Mouse (Mus musculus): ENCODE measurements around the gene 3110040M04Rik. TPM values are rescaled to one million over a fixed set of nuclear protein-coding genes. Genes with fewer than 3 reads are reported as not detected.
A peak's percentile ranks its signal among the peaks of the same experiment; 100 is the strongest.
"Not testable (repeated sequence)": the region's sequence is repeated elsewhere in the genome, so short reads cannot be mapped to it uniquely, and the experiment has no call there.

3110040M04Rik gene
- polyA plus RNA-seq, 1 experiment from 2014 or later: not detected

- Histone ChIP-seq H3K27me3 (ENCODE audit: control insufficient read depth, insufficient read depth, low read length) (no peaks in the 10 kb centered on the region), H3K4me1 (replicated peaks; ENCODE audit: control insufficient read depth, insufficient read depth, low read length) (no peaks in the 10 kb centered on the region), H3K4me3 (replicated peaks; ENCODE audit: low read length) (no peak overlapping the region), H3K9ac (no peak overlapping the region), H3K9me3 (ENCODE audit: control insufficient read depth, low read length) (no peaks in the 10 kb centered on the region), H3K27ac (no peak overlapping the region), H3K4me2 (replicated peaks) (no peak overlapping the region), H3K36me3 (replicated peaks; ENCODE audit: control insufficient read depth, insufficient read depth) (no peaks in the 10 kb centered on the region)
- ATAC-seq (ENCODE audit: low FRiP score) (no peak), DNase-seq (ENCODE audit: low spot score) (no peak)
- WGBS: 65% methylated on average over 3 of the region's 3 CpGs
These were observed 35.3 kb upstream of the 3110040M04Rik start for GRCm38 (mm10) chr1:151168637-151169036.

GRCm38 (mm10) chr1:151171572-151172461, 32.1 kb upstream of the 3110040M04Rik start:
- no peak for ATAC-seq (ENCODE audit: low FRiP score)
- H3K27ac ChIP-seq: no peak overlapping the region
- H3K9me3 ChIP-seq (ENCODE audit: control insufficient read depth, low read length): no peaks in the 10 kb centered on the region
- no peaks in the 10 kb centered on the region for H3K36me3 ChIP-seq (replicated peaks; ENCODE audit: control insufficient read depth, insufficient read depth)
- no peak overlapping the region for H3K9ac ChIP-seq
- H3K4me1 ChIP-seq (replicated peaks; ENCODE audit: control insufficient read depth, insufficient read depth, low read length): no peaks in the 10 kb centered on the region
- WGBS: 74% methylated on average over 2 of the region's 2 CpGs
- H3K27me3 ChIP-seq (ENCODE audit: control insufficient read depth, insufficient read depth, low read length): no peaks in the 10 kb centered on the region
- H3K4me2 ChIP-seq (replicated peaks): no peak overlapping the region
- H3K4me3 ChIP-seq (replicated peaks; ENCODE audit: low read length): no peak overlapping the region
- DNase-seq (ENCODE audit: low spot score): no peak

GRCm38 (mm10) chr1:151177030-151177936, 26.6 kb upstream of the 3110040M04Rik start:
- Histone ChIP-seq H3K36me3 (replicated peaks; ENCODE audit: control insufficient read depth, insufficient read depth) (no peaks in the 10 kb centered on the region), H3K27ac (no peak overlapping the region), H3K4me2 (replicated peaks) (peak overlapping the region; percentile 44), H3K9ac (no peak overlapping the region), H3K4me1 (replicated peaks; ENCODE audit: control insufficient read depth, insufficient read depth, low read length) (0 out of 2 replicates have a peak, but pooled peaks cover 8% of the 10 kb centered on the region), H3K27me3 (ENCODE audit: control insufficient read depth, insufficient read depth, low read length) (no peaks in the 10 kb centered on the region), H3K4me3 (replicated peaks; ENCODE audit: low read length) (peak overlapping the region; percentile 21), H3K9me3 (ENCODE audit: control insufficient read depth, low read length) (no peaks in the 10 kb centered on the region)
- WGBS: 4% methylated on average over 10 of the region's 10 CpGs
- DNase-seq (ENCODE audit: low spot score) (no peak), ATAC-seq (ENCODE audit: low FRiP score) (peak; percentile 69; the same call in 1 of the 2 replicates)

- no peaks in the 10 kb centered on the region for H3K36me3 ChIP-seq (replicated peaks; ENCODE audit: control insufficient read depth, insufficient read depth)
- peak overlapping the region; percentile 44 for H3K4me2 ChIP-seq (replicated peaks)
- 8% methylated on average over 4 of the region's 4 CpGs for WGBS
- no peak for DNase-seq (ENCODE audit: low spot score)
- no peak overlapping the region for H3K9ac ChIP-seq
- H3K27ac ChIP-seq: no peak overlapping the region
- H3K9me3 ChIP-seq (ENCODE audit: control insufficient read depth, low read length): no peaks in the 10 kb centered on the region
- H3K4me1 ChIP-seq (replicated peaks; ENCODE audit: control insufficient read depth, insufficient read depth, low read length): 0 out of 2 replicates have a peak, but pooled peaks cover 8% of the 10 kb centered on the region
- ATAC-seq (ENCODE audit: low FRiP score): no peak
- no peaks in the 10 kb centered on the region for H3K27me3 ChIP-seq (ENCODE audit: control insufficient read depth, insufficient read depth, low read length)
- peak overlapping the region; percentile 21 for H3K4me3 ChIP-seq (replicated peaks; ENCODE audit: low read length)
These were observed 26.0 kb upstream of the 3110040M04Rik start for GRCm38 (mm10) chr1:151177937-151178271.

- Histone ChIP-seq H3K4me1 (replicated peaks; ENCODE audit: control insufficient read depth, insufficient read depth, low read length) (0 out of 2 replicates have a peak, but pooled peaks cover 8% of the 10 kb centered on the region), H3K36me3 (replicated peaks; ENCODE audit: control insufficient read depth, insufficient read depth) (no peaks in the 10 kb centered on the region), H3K9ac (no peak overlapping the region), H3K4me3 (replicated peaks; ENCODE audit: low read length) (no peak overlapping the region), H3K27me3 (ENCODE audit: control insufficient read depth, insufficient read depth, low read length) (no peaks in the 10 kb centered on the region), H3K4me2 (replicated peaks) (no peak overlapping the region), H3K9me3 (ENCODE audit: control insufficient read depth, low read length) (no peaks in the 10 kb centered on the region), H3K27ac (no peak overlapping the region)
- no peak for DNase-seq (ENCODE audit: low spot score)
- peak; percentile 51; the same call in 1 of the 2 replicates for ATAC-seq (ENCODE audit: low FRiP score)
- 8% methylated on average over 2 of the region's 2 CpGs for WGBS
These were observed 25.3 kb upstream of the 3110040M04Rik start for GRCm38 (mm10) chr1:151178505-151179083.

- 84% methylated on average over 2 of the region's 2 CpGs for WGBS
- no peaks in the 10 kb centered on the region for H3K27me3 ChIP-seq (ENCODE audit: control insufficient read depth, insufficient read depth, low read length)
- DNase-seq (ENCODE audit: low spot score) (no peak), ATAC-seq (ENCODE audit: low FRiP score) (no peak)
- no peaks in the 10 kb centered on the region for H3K36me3 ChIP-seq (replicated peaks; ENCODE audit: control insufficient read depth, insufficient read depth)
- H3K4me3 ChIP-seq (replicated peaks; ENCODE audit: low read length): no peak overlapping the region
- H3K27ac ChIP-seq: no peak overlapping the region
- no peaks in the 10 kb centered on the region for H3K9me3 ChIP-seq (ENCODE audit: control insufficient read depth, low read length)
- 0 out of 2 replicates have a peak, but pooled peaks cover 8% of the 10 kb centered on the region for H3K4me1 ChIP-seq (replicated peaks; ENCODE audit: control insufficient read depth, insufficient read depth, low read length)
- H3K4me2 ChIP-seq (replicated peaks): no peak overlapping the region
- H3K9ac ChIP-seq: no peak overlapping the region
These were observed 23.8 kb upstream of the 3110040M04Rik start for GRCm38 (mm10) chr1:151180167-151180566.

- no CpG with 5 or more reads among the region's 7 CpGs for WGBS
These were observed 21.7 kb upstream of the 3110040M04Rik start, which contains the start of gene Gm47985 for GRCm38 (mm10) chr1:151182266-151182665. Gm47985 (plus strand) TSS chr1:151182537.

GRCm38 (mm10) chr1:151186186-151186585, 17.7 kb upstream of the 3110040M04Rik start:
- H3K9ac ChIP-seq; H3K36me3 ChIP-seq (replicated peaks; ENCODE audit: control insufficient read depth, insufficient read depth); H3K9me3 ChIP-seq (ENCODE audit: control insufficient read depth, low read length); H3K27me3 ChIP-seq (ENCODE audit: control insufficient read depth, insufficient read depth, low read length); DNase-seq (ENCODE audit: low spot score); H3K4me2 ChIP-seq (replicated peaks); ATAC-seq (ENCODE audit: low FRiP score); H3K4me1 ChIP-seq (replicated peaks; ENCODE audit: control insufficient read depth, insufficient read depth, low read length); H3K27ac ChIP-seq; H3K4me3 ChIP-seq (replicated peaks; ENCODE audit: low read length): not testable (repeated sequence)
- WGBS: 94% methylated on average over 3 of the region's 3 CpGs

More at GRCm38 (mm10) chr1:151182266-151182665, 21.7 kb upstream of the 3110040M04Rik start, which contains the start of gene Gm47985:
- not testable (repeated sequence) for H3K9ac ChIP-seq; ATAC-seq (ENCODE audit: low FRiP score); H3K36me3 ChIP-seq (replicated peaks; ENCODE audit: control insufficient read depth, insufficient read depth); H3K4me1 ChIP-seq (replicated peaks; ENCODE audit: control insufficient read depth, insufficient read depth, low read length); H3K4me2 ChIP-seq (replicated peaks); H3K27ac ChIP-seq; H3K27me3 ChIP-seq (ENCODE audit: control insufficient read depth, insufficient read depth, low read length); H3K9me3 ChIP-seq (ENCODE audit: control insufficient read depth, low read length); H3K4me3 ChIP-seq (replicated peaks; ENCODE audit: low read length); DNase-seq (ENCODE audit: low spot score)
